Mouse (Mus musculus) C2C12 (cell line): ENCODE data around the gene Asb2. TPM values are rescaled to one million over a fixed set of nuclear protein-coding genes. Genes with fewer than 3 reads are reported as not detected.

Experiments
- H3K27me3 ChIP-seq: one replicate; pipeline ENCODE4 v1.6.1; 2011; ENCODE audit not compliant: control insufficient read depth, insufficient read depth, insufficient read length
- H3K36me3 ChIP-seq: one replicate; pipeline ENCODE4 v1.6.1; 2011; ENCODE audit not compliant: control insufficient read depth, insufficient read depth
- H3K4me3 ChIP-seq: one replicate; pipeline ENCODE4 v1.5.1; 2011; ENCODE audit warnings: mild to moderate bottlenecking, control low read depth; ENCODE audit not compliant: poor library complexity, insufficient read depth, severe bottlenecking
- H3K79me2 ChIP-seq: one replicate; pipeline ENCODE4 v1.6.1; 2011; ENCODE audit not compliant: control insufficient read depth, insufficient read depth
- H3K79me3 ChIP-seq: one replicate; pipeline ENCODE4 v1.6.1; 2011; ENCODE audit warnings: low read depth, control low read depth
- H3ac ChIP-seq: one replicate; pipeline ENCODE3; 2011; ENCODE audit warnings: low read depth; ENCODE audit not compliant: control insufficient read depth, insufficient read length
- CEBPB ChIP-seq: IDR thresholded peaks from one replicate; pipeline ENCODE4 v1.6.1; 2011; ENCODE audit warnings: low read depth, mild to moderate bottlenecking, control low read depth, moderate library complexity
- CTCF ChIP-seq: IDR thresholded peaks from one replicate; pipeline ENCODE4 v1.5.1; 2011; ENCODE audit not compliant: control insufficient read depth, insufficient read depth, insufficient read length
- FOSL1 ChIP-seq: IDR thresholded peaks from one replicate; pipeline ENCODE4 v1.8.0; 2011; ENCODE audit warnings: mild to moderate bottlenecking, low read length; ENCODE audit not compliant: poor library complexity, insufficient read depth, severe bottlenecking
- MAX ChIP-seq: IDR thresholded peaks from one replicate; pipeline ENCODE4 v1.6.1; 2011; ENCODE audit warnings: mild to moderate bottlenecking, control low read depth
- MYOD1 ChIP-seq: IDR thresholded peaks from one replicate; pipeline ENCODE4 v1.6.1; 2011; ENCODE audit warnings: low read depth; ENCODE audit not compliant: control insufficient read depth, insufficient read length
- MYOG ChIP-seq: IDR thresholded peaks from one replicate; pipeline ENCODE4 v1.6.1; 2011; ENCODE audit not compliant: control insufficient read depth, insufficient read length; ENCODE audit errors: extremely low read depth
- USF1 ChIP-seq: IDR thresholded peaks from one replicate; pipeline ENCODE4 v1.6.1; 2011; ENCODE audit warnings: low read depth, mild to moderate bottlenecking, control low read depth, moderate library complexity
- polyA plus RNA-seq: library from polyadenylated mRNA; unstranded; fragments of >200 nt; fragmentation: generic; extraction: Trizol; gene quantifications from one replicate; pipeline ENCODE4 v1.2.1, GENCODE M21; 2012; ENCODE audit warnings: missing spikeins

Asb2 gene
- polyA plus RNA-seq, 1 experiment: 0.97 TPM

DNA sequence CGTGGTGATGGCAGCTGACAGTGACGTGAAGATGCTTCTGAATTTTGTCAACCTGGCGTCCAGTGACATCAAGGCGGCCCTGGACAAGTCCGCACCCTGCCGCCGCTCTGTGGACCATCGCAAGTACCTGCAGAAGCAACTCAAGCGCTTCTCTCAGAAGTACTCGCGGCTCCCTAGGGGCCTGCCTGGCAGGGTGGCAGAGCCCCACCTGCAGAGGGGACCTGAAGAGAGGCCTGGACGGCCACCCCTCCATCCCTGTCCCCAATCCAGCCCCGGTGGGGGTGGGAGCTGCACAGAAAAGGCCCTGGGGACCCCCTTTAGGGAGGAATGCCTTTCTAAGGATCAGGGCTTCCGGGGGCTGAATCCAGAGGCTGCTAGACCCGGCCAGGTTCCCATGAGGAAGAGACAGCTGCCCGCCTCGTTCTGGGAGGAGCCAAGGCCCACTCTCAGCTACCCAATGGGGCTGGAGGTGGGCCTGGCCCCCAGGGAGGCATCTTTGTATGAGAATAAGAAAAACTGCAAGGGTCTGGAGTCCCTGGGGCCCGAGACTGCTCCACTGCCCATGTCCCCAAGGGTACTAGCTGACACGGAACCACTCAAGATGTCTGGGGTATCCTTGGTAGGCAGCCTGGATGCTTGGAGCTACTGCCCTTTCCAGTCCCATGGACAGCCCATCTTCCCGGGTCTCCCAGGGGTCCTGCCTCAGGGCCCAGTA is 39.8 kb downstream of the Asb2 start:
- Histone ChIP-seq H3K79me3 (no peaks in the 10 kb centered on the region), H3K36me3 (no peaks in the 10 kb centered on the region), H3K4me3 (no peak overlapping the region), H3K27me3 (peaks cover 25% of the 10 kb centered on the region), H3ac (no peak overlapping the region), H3K79me2 (no peaks in the 10 kb centered on the region)
- TF ChIP-seq USF1 (no peak), MAX (no peak)

DNA sequence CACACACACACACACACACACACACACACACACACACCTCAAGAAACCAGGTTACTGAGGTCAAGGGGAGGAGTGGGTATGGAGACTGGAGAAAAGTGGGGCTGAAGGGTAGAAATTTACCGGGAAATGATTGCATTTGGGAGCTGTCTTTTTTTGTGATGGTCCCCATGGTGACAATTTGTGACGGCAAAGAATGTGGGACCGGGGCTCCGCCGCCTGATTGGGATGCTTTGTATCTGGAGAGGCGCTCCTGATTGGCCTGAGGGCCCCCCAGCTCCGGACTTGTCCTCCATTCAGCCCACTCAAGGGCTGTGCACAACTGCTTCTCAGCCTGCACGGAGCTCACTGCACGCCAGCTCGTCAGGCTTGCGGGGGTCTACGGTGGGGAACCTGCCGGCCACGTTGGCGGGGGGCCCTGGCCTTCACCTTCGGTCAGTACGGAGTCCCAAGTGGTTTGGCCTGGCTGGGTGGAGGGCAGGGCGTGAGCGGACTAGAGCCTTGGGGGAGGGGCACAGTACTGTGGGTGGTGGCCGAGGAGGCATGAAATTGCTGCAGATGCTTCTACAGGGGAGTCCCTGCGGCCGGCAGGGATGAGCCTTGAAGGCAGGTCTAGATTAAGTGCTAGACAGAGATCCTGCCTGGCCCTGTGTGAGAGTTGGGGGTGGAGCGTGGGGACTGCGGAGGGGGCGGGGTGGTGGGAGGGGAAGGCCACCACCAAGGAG is 41.0 kb downstream of the Asb2 start:
- TF ChIP-seq FOSL1: no peak
- no peak for TF ChIP-seq MYOG
- TF ChIP-seq CTCF: no peak
- no peak for TF ChIP-seq MYOD1
- Histone ChIP-seq H3K79me2 (no peaks in the 10 kb centered on the region), H3K79me3 (no peaks in the 10 kb centered on the region), H3K4me3 (no peak overlapping the region), H3K36me3 (no peaks in the 10 kb centered on the region), H3ac (no peak overlapping the region), H3K27me3 (peaks cover 23% of the 10 kb centered on the region)

DNA sequence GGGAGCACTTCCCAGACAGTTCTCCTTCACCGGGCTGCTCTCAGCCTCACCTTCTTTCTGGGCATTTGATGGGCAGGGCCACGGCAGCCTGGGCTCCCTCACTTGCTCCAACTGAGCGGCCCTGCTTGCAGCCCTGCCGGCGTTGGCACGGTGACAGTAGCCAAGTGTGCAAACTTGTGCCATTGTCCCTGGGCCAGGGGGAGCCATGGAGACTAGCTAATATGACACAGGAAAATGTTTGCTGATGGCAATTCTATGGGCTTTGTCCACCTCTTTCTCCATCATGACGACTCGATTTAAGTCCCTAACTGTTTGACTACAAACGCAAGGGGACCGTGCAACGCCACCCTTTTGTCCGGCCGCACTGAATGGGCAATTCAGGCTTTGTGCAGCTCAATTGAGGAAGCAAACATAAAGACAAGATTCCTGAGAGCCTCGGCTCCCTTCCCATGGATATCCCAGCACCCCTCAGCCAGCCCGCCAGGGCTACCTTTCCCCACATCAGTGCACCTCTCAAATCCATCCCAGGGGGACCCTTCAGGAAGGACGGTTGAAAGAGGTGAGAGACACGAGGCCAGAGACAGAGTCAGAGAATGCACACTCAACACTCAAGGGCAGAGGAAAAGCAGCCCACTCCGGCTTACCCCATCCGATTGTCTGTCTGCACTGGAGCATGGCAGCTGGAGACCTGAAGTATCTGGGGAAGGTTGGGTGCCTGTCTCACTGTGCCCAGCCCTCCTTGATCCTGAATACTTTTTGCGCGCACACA is 41.7 kb downstream of the Asb2 start:
- Histone ChIP-seq H3K27me3 (peaks cover 19% of the 10 kb centered on the region), H3K79me2 (no peaks in the 10 kb centered on the region), H3K36me3 (no peaks in the 10 kb centered on the region), H3ac (no peak overlapping the region), H3K4me3 (no peak overlapping the region), H3K79me3 (no peaks in the 10 kb centered on the region)
- no peak for TF ChIP-seq MYOD1
- TF ChIP-seq CTCF: no peak
- no peak for TF ChIP-seq MYOG
- no peak for TF ChIP-seq USF1
- no peak for TF ChIP-seq FOSL1
- no peak for TF ChIP-seq MAX
- no peak for TF ChIP-seq CEBPB

DNA sequence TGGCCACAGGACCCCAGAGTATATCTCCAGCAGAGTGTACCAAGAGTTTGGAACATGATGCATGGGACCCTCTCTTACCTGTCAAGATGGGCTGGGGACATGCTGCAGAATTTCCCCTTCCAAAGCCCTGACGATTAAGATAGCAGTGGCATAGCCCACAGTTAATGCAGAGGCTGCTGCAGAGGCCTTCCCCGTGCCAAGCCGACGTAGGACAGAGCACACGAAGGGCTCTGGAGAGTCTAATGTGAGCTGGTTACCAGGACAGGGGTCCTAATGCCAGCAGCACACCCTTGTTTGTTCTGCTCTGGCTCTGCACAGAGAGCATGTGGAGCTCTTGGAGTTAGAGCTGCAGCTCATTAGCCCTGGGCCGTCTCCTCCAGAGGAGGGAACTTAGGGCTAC is 42.5 kb downstream of the Asb2 start:
- no peak for TF ChIP-seq MYOD1
- no peak for TF ChIP-seq MYOG
- no peak for TF ChIP-seq MAX
- TF ChIP-seq CEBPB: no peak
- TF ChIP-seq FOSL1: no peak
- TF ChIP-seq CTCF: no peak
- no peak for TF ChIP-seq USF1
- Histone ChIP-seq H3K4me3 (no peak overlapping the region), H3K36me3 (no peaks in the 10 kb centered on the region), H3K27me3 (peaks cover 18% of the 10 kb centered on the region), H3K79me3 (no peaks in the 10 kb centered on the region), H3ac (no peak overlapping the region), H3K79me2 (no peaks in the 10 kb centered on the region)

DNA sequence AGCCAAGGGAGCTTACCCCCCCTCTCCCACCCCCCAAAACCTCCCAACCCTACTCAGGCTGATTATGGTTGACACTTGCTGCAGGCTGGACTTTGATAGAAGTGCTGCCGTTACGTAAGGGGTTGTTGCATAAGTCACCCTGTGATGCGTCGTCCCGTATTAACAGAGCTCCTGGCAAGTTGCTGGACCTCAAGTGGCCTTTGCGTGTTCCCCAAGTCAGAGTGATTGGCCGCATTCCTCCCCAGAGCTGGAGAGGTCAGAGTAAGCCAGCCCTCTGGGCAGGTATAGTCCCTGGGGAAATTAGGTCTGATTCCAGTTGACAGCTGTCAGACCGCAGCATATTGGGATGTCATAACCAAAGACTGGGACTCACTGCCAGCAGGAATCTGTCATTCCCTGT is 43.9 kb downstream of the Asb2 start:
- Histone ChIP-seq H3K79me2 (no peaks in the 10 kb centered on the region), H3K27me3 (peaks cover 11% of the 10 kb centered on the region), H3ac (no peak overlapping the region), H3K79me3 (no peaks in the 10 kb centered on the region), H3K36me3 (no peaks in the 10 kb centered on the region), H3K4me3 (no peak overlapping the region)
- TF ChIP-seq MYOD1 (no peak), USF1 (no peak)

DNA sequence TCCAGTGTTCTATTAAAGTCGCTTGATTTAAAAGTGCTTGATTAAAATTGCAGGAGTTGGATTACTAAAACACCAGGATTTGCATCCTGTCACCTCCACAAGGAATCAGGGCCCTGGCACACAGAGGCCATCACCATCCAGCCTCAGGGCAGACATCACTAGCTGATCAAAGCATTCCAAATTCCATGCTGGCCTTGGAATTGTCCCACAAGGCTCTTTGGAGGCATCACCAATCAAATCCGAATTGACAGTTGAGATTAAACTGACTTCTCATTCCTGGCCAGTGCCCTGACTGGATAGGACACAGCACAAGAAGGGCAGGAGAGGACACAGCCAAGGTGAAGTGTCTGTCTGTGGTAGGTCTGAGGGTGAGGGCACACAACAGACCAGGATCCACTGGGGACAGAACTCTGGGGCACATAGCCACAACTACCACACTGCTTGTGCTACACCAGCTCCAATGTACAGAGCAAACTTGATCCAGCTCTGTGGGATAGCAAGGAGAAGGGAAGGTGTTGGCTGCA is 45.0 kb downstream of the Asb2 start, which contains the start of gene Fam181a:
TSS of gene Fam181a (plus strand) at position 232 of the 524 bp plus-strand sequence.
- Histone ChIP-seq H3K4me3 (no peak within 1 kb of the TSS), H3ac (no peak within 1 kb of the TSS), H3K27me3 (peaks cover 7% of the 10 kb centered on the region), H3K79me2 (no peaks in the 10 kb centered on the region), H3K36me3 (no peaks in the 10 kb centered on the region), H3K79me3 (no peaks in the 10 kb centered on the region)
- TF ChIP-seq CTCF: no peak
- no peak for TF ChIP-seq CEBPB
